Mouse (Mus musculus): ENCODE results near the gene 1110051M20Rik.

1110051M20Rik gene

GRCm38 (mm10) chr2:91457656-91458251, 13.2 kb upstream of the 1110051M20Rik start:
- DNase-seq: peak; percentile 39

- no peak for DNase-seq
These were observed 12.8 kb upstream of the 1110051M20Rik start, which contains the start of gene Lrp4 for GRCm38 (mm10) chr2:91457259-91457655. TSS of gene Lrp4 (plus strand) at chr2:91457511.

- DNase-seq: no peak
These were observed 12.1 kb upstream of the 1110051M20Rik start for GRCm38 (mm10) chr2:91456491-91457100.

GRCm38 (mm10) chr2:91455826-91456225, 11.3 kb upstream of the 1110051M20Rik start:
- peak; percentile 30 for DNase-seq

- DNase-seq: no peak
These were observed 9.9 kb upstream of the 1110051M20Rik start for GRCm38 (mm10) chr2:91454434-91454833.

GRCm38 (mm10) chr2:91453231-91454075, 8.9 kb upstream of the 1110051M20Rik start:
- DNase-seq: no peak

- no peak for DNase-seq
These were observed 8.2 kb upstream of the 1110051M20Rik start for GRCm38 (mm10) chr2:91452658-91453057.

GRCm38 (mm10) chr2:91450316-91450715, 5.8 kb upstream of the 1110051M20Rik start:
- no peak for DNase-seq

GRCm38 (mm10) chr2:91449662-91450061, 5.2 kb upstream of the 1110051M20Rik start:
- DNase-seq: no peak

GRCm38 (mm10) chr2:91442241-91442640, 2.3 kb downstream of the 1110051M20Rik start:
- DNase-seq: no peak

GRCm38 (mm10) chr2:91441715-91442114, 2.8 kb downstream of the 1110051M20Rik start:
- DNase-seq: no peak

GRCm38 (mm10) chr2:91440686-91441085, 3.8 kb downstream of the 1110051M20Rik start:
- no peak for DNase-seq

- no peak for DNase-seq
These were observed 4.6 kb downstream of the 1110051M20Rik start for GRCm38 (mm10) chr2:91439876-91440275.

GRCm38 (mm10) chr2:91439271-91439670, 5.2 kb downstream of the 1110051M20Rik start:
- DNase-seq: no peak

GRCm38 (mm10) chr2:91437116-91437815, 7.2 kb downstream of the 1110051M20Rik start:
- DNase-seq: no peak

GRCm38 (mm10) chr2:91436713-91437112, 7.8 kb downstream of the 1110051M20Rik start:
- no peak for DNase-seq

- no peak for DNase-seq
These were observed 13.9 kb downstream of the 1110051M20Rik start for GRCm38 (mm10) chr2:91430600-91430919.

GRCm38 (mm10) chr2:91429915-91430599, 14.4 kb downstream of the 1110051M20Rik start:
- no peak for DNase-seq

- DNase-seq: no peak
These were observed 15.4 kb downstream of the 1110051M20Rik start for GRCm38 (mm10) chr2:91429146-91429545.

- no peak for DNase-seq
These were observed 18.2 kb downstream of the 1110051M20Rik start for GRCm38 (mm10) chr2:91426321-91426720.

- no peak for DNase-seq
These were observed 20.3 kb downstream of the 1110051M20Rik start for GRCm38 (mm10) chr2:91424061-91424720.

- DNase-seq: no peak
These were observed 22.9 kb downstream of the 1110051M20Rik start for GRCm38 (mm10) chr2:91421641-91422040.
